ENCODE assay signal across 15 mouse cellular contexts in genomic region chr8:41878029-41878748, GRCm38 (mm10).
A peak's percentile ranks its signal among the peaks of the same experiment; 100 is the strongest.
DNase-seq lines count a peak whose midpoint lies in the region; ATAC-seq lines count a peak whose summit lies in the region.
"Had no signal": no experiment of that assay in that cellular context is flagged by ENCODE, and none has a peak within 500 bp of the region (broad histone marks: within the 10 kb centered on the region; RNA-seq: fewer than 3 reads in every experiment).

No protein-coding gene starts in this region.

- H3K4me3 ChIP-seq in midbrain, embryonic 11.5 days (ENCODE audit: low read depth, low read length), result no peak overlapping the region
- no peak overlapping the region for H3K4me3 ChIP-seq in midbrain, embryonic 16.5 days (ENCODE audit: low read depth, low read length)
- H3K4me3 ChIP-seq in forebrain, embryonic 12.5 days (replicated peaks), result no peak overlapping the region
- no peak overlapping the region for H3K4me3 ChIP-seq in midbrain, embryonic 13.5 days (replicated peaks)
- H3K4me3 ChIP-seq: heart, embryonic 12.5 days; neural tube, embryonic 13.5 days had no signal

- no peaks in the 10 kb centered on the region for H3K4me1 ChIP-seq in midbrain, embryonic 11.5 days (ENCODE audit: control insufficient read depth, insufficient read depth, low read length)
- H3K4me1 ChIP-seq in midbrain, embryonic 16.5 days (ENCODE audit: control insufficient read depth, insufficient read depth, low read length), result 0 out of 2 replicates have a peak, but pooled peaks cover 2% of the 10 kb centered on the region
- peaks cover 6% of the 10 kb centered on the region for H3K4me1 ChIP-seq in forebrain, embryonic 12.5 days
- peaks cover 10% of the 10 kb centered on the region for H3K4me1 ChIP-seq in midbrain, embryonic 13.5 days (replicated peaks)
- H3K4me1 ChIP-seq: heart, embryonic 12.5 days; neural tube, embryonic 13.5 days had no signal

- no peaks in the 10 kb centered on the region for H3K36me3 ChIP-seq in midbrain, embryonic 11.5 days (ENCODE audit: control insufficient read depth, insufficient read depth, low read length)
- H3K36me3 ChIP-seq in midbrain, embryonic 16.5 days (ENCODE audit: control insufficient read depth, insufficient read depth, low read length), result no peaks in the 10 kb centered on the region
- H3K36me3 ChIP-seq in forebrain, embryonic 12.5 days (replicated peaks), result no peaks in the 10 kb centered on the region
- H3K36me3 ChIP-seq in midbrain, embryonic 13.5 days, result no peaks in the 10 kb centered on the region
- H3K36me3 ChIP-seq: heart, embryonic 12.5 days; neural tube, embryonic 13.5 days had no signal

- peak; percentile 87 for ATAC-seq in midbrain, embryonic 11.5 days (ENCODE audit: low FRiP score)
- ATAC-seq in midbrain, embryonic 16.5 days, result no peak
- ATAC-seq in forebrain, embryonic 12.5 days (ENCODE audit: low FRiP score), result peak; percentile 85
- peak; percentile 69 for ATAC-seq in midbrain, embryonic 13.5 days
- ATAC-seq: inflammation-experienced regulatory T-cells, adult 6 months had no signal

- H3K27ac ChIP-seq in midbrain, embryonic 11.5 days (ENCODE audit: low read depth, low read length), result no peak overlapping the region
- no peak overlapping the region for H3K27ac ChIP-seq in midbrain, embryonic 16.5 days (ENCODE audit: low read length)
- 0 out of 2 replicates have a peak overlapping the region, but pooled peaks have one; percentile 15 for H3K27ac ChIP-seq in forebrain, embryonic 12.5 days
- no peak overlapping the region for H3K27ac ChIP-seq in midbrain, embryonic 13.5 days
- H3K27ac ChIP-seq: neural tube, embryonic 13.5 days had no signal

- H3K9me3 ChIP-seq in midbrain, embryonic 11.5 days (ENCODE audit: control insufficient read depth, low read length), result no peaks in the 10 kb centered on the region
- H3K9me3 ChIP-seq in midbrain, embryonic 16.5 days (replicated peaks; ENCODE audit: control insufficient read depth, low read length, poor library complexity, severe bottlenecking), result no peaks in the 10 kb centered on the region
- no peaks in the 10 kb centered on the region for H3K9me3 ChIP-seq in forebrain, embryonic 12.5 days
- no peaks in the 10 kb centered on the region for H3K9me3 ChIP-seq in midbrain, embryonic 13.5 days
- H3K9me3 ChIP-seq: heart, embryonic 12.5 days; neural tube, embryonic 13.5 days had no signal

- DNase-seq in midbrain, embryonic 11.5 days (ENCODE audit: low spot score, missing footprints), result peak; percentile 88
- DNase-seq in cerebellum, postnatal 4 days (ENCODE audit: low spot score in 2 of 2), result no peak
- no peak for DNase-seq in layer of hippocampus, postnatal 25 days (ENCODE audit: extremely low spot score in 1 of 2, low spot score in 1 of 2)
- no peak for DNase-seq in T-cell, adult 2 months (ENCODE audit: low spot score)
- DNase-seq: cerebellum, postnatal 10 days; kidney, adult 8-10 months; kidney, postnatal 4 days; lung, adult 18-20 months; lung, postnatal 36 days had no signal

- H3K4me2 ChIP-seq in midbrain, embryonic 11.5 days, result no peak overlapping the region
- H3K4me2 ChIP-seq in midbrain, embryonic 16.5 days (ENCODE audit: low read length), result no peak overlapping the region
- no peak overlapping the region for H3K4me2 ChIP-seq in forebrain, embryonic 12.5 days
- no peak overlapping the region for H3K4me2 ChIP-seq in midbrain, embryonic 13.5 days (replicated peaks)
- H3K4me2 ChIP-seq: heart, embryonic 12.5 days; neural tube, embryonic 13.5 days had no signal

- 14% methylated on average over 2 of the region's 2 CpGs for WGBS in midbrain, embryonic 11.5 days
- WGBS in midbrain, embryonic 16.5 days, result 7% methylated on average over 2 of the region's 2 CpGs
- 11% methylated on average over 2 of the region's 2 CpGs for WGBS in forebrain, embryonic 12.5 days
- WGBS in midbrain, embryonic 13.5 days, result 4% methylated on average over 2 of the region's 2 CpGs

- H3K9ac ChIP-seq in midbrain, embryonic 11.5 days (ENCODE audit: low read length), result no peak overlapping the region
- no peak overlapping the region for H3K9ac ChIP-seq in midbrain, embryonic 16.5 days (ENCODE audit: low read depth, low read length)
- H3K9ac ChIP-seq in forebrain, embryonic 12.5 days, result no peak overlapping the region
- no peak overlapping the region for H3K9ac ChIP-seq in midbrain, embryonic 13.5 days (replicated peaks)
- H3K9ac ChIP-seq: heart, embryonic 12.5 days; neural tube, embryonic 13.5 days had no signal

- H3K27me3 ChIP-seq in midbrain, embryonic 11.5 days (ENCODE audit: control insufficient read depth, insufficient read depth, low read length), result no peaks in the 10 kb centered on the region
- no peaks in the 10 kb centered on the region for H3K27me3 ChIP-seq in midbrain, embryonic 16.5 days (ENCODE audit: control insufficient read depth, insufficient read depth, low read depth, low read length)
- H3K27me3 ChIP-seq in forebrain, embryonic 12.5 days, result no peaks in the 10 kb centered on the region
- no peaks in the 10 kb centered on the region for H3K27me3 ChIP-seq in midbrain, embryonic 13.5 days
- H3K27me3 ChIP-seq: heart, embryonic 12.5 days; neural tube, embryonic 13.5 days had no signal
